Mouse (Mus musculus) CH12.LX (cell line): ENCODE data around the gene D130052B06Rik. TPM values are rescaled to one million over a fixed set of nuclear protein-coding genes. Genes with fewer than 3 reads are reported as not detected.

Experiments
- DNase-seq: peaks from one replicate; pipeline ENCODE4 v3.0.0-alpha.2; 2013; ENCODE audit errors: extremely low read depth
- H3K27ac ChIP-seq: 2 replicates; pipeline ENCODE4 v1.5.1; 2012; ENCODE audit warnings: low read depth, mild to moderate bottlenecking, control low read depth, moderate library complexity; ENCODE audit not compliant: insufficient read depth
- H3K27me3 ChIP-seq: replicated peaks from 2 replicates; pipeline ENCODE3; 2012; ENCODE audit warnings: inconsistent platforms
- H3K36me3 ChIP-seq, 2 experiments: replicated peaks in 1 of 2; 2 replicates each; pipeline versions ENCODE3 to v1.6.1; 2012; ENCODE audit warnings: inconsistent platforms in 1 of 2, low read length in 1 of 2, mild to moderate bottlenecking in 1 of 2, mixed read lengths in 1 of 2, moderate library complexity in 1 of 2; ENCODE audit not compliant: control insufficient read depth in 1 of 2, insufficient read depth in 1 of 2
- H3K4me1 ChIP-seq, 2 experiments: 2 replicates each; pipeline ENCODE4 v1.6.1; 2012; ENCODE audit warnings: inconsistent platforms in 1 of 2, moderate library complexity in 1 of 2; ENCODE audit not compliant: insufficient read depth in 2 of 2, control insufficient read depth in 1 of 2
- H3K4me2 ChIP-seq: 2 replicates; pipeline ENCODE4 v1.6.1; 2012; ENCODE audit warnings: low read depth, mild to moderate bottlenecking, control low read depth; ENCODE audit not compliant: poor library complexity, insufficient read depth, severe bottlenecking
- H3K4me3 ChIP-seq, 3 experiments: fragments of 150-350 bp in 1 of 3; sonication (generic) in 1 of 3; replicated peaks in 1 of 3; 2 replicates each; pipeline versions ENCODE3 to v1.5.1; 2011 to 2012; ENCODE audit warnings: low read depth in 2 of 3, low read length in 2 of 3, mild to moderate bottlenecking in 2 of 3, moderate library complexity in 2 of 3, control low read depth in 1 of 3, improper control_type of control experiment in 1 of 3, inconsistent platforms in 1 of 3, mixed read lengths in 1 of 3; ENCODE audit not compliant: poor library complexity in 1 of 3
- H3K79me2 ChIP-seq: replicated peaks from 2 replicates; pipeline ENCODE4 v1.6.1; 2012; ENCODE audit warnings: mild to moderate bottlenecking, moderate library complexity; ENCODE audit not compliant: control insufficient read depth, poor library complexity, insufficient read depth, severe bottlenecking; ENCODE audit errors: extremely low read depth
- H3K9ac ChIP-seq: 2 replicates; pipeline ENCODE4 v1.6.1; 2012; ENCODE audit warnings: low read depth, mild to moderate bottlenecking, control low read depth, moderate library complexity; ENCODE audit not compliant: insufficient read depth
- H3K9me3 ChIP-seq: replicated peaks from 2 replicates; pipeline ENCODE3; 2012; ENCODE audit warnings: low read length, inconsistent platforms, mixed read lengths
- CHD1 ChIP-seq: IDR thresholded peaks from 2 replicates; pipeline ENCODE4 v1.6.1; 2012; ENCODE audit warnings: low read depth, low read length, improper control_type of control experiment, inconsistent platforms
- CHD2 ChIP-seq: IDR thresholded peaks from 2 replicates; pipeline ENCODE4 v1.6.1; 2011; ENCODE audit warnings: low read length, improper control_type of control experiment
- CTCF ChIP-seq, 2 experiments: IDR thresholded peaks in 1 of 2; conservative IDR thresholded peaks in 1 of 2; 2 replicates each; pipeline ENCODE4 v1.5.1; 2011 to 2012; ENCODE audit warnings: low read depth in 2 of 2, low read length in 2 of 2, improper control_type of control experiment in 1 of 2, inconsistent platforms in 1 of 2, mild to moderate bottlenecking in 1 of 2, moderate library complexity in 1 of 2
- E2F4 ChIP-seq: IDR thresholded peaks from 2 replicates; pipeline ENCODE4 v1.6.1; 2011; ENCODE audit warnings: low read depth, low read length, improper control_type of control experiment; ENCODE audit not compliant: insufficient replicate concordance
- GABPA ChIP-seq: IDR thresholded peaks from 2 replicates; pipeline ENCODE4 v1.6.1; 2012; ENCODE audit warnings: low read depth, low read length, improper control_type of control experiment, inconsistent platforms; ENCODE audit not compliant: insufficient replicate concordance
- IRF4 ChIP-seq: IDR thresholded peaks from 2 replicates; pipeline ENCODE4 v1.6.1; 2014; ENCODE audit warnings: low read depth, mild to moderate bottlenecking, inconsistent platforms, low read length, improper control_type of control experiment
- JUN ChIP-seq: IDR thresholded peaks from 2 replicates; pipeline ENCODE4 v1.6.1; 2011; ENCODE audit warnings: low read depth, mild to moderate bottlenecking, low read length, improper control_type of control experiment, moderate library complexity; ENCODE audit not compliant: insufficient read depth
- JUND ChIP-seq: conservative IDR thresholded peaks from 2 replicates; pipeline ENCODE4 v1.6.1; 2011; ENCODE audit warnings: low read depth, low read length, improper control_type of control experiment
- KAT2A ChIP-seq: IDR thresholded peaks from 2 replicates; pipeline ENCODE4 v1.6.1; 2012; ENCODE audit warnings: low read length, improper control_type of control experiment, inconsistent platforms; ENCODE audit not compliant: insufficient replicate concordance
- MAFK ChIP-seq: IDR thresholded peaks from 2 replicates; pipeline ENCODE4 v1.6.1; 2011; ENCODE audit warnings: low read length, improper control_type of control experiment; ENCODE audit not compliant: insufficient replicate concordance
- MAZ ChIP-seq: IDR thresholded peaks from 2 replicates; pipeline ENCODE4 v1.6.1; 2012; ENCODE audit warnings: low read depth, mild to moderate bottlenecking, inconsistent platforms, low read length, improper control_type of control experiment, moderate library complexity
- MEF2A ChIP-seq: IDR thresholded peaks from 2 replicates; pipeline ENCODE4 v1.6.1; 2014; ENCODE audit warnings: low read depth, mild to moderate bottlenecking, inconsistent platforms, low read length, improper control_type of control experiment, borderline replicate concordance
- MXI1 ChIP-seq: IDR thresholded peaks from 2 replicates; pipeline ENCODE4 v1.6.1; 2011; ENCODE audit warnings: mild to moderate bottlenecking, low read depth, low read length, improper control_type of control experiment
- MYC ChIP-seq: IDR thresholded peaks from 2 replicates; pipeline ENCODE4 v1.6.1; 2011; ENCODE audit warnings: low read depth, mild to moderate bottlenecking, improper control_type of control experiment, low read length
- NRF1 ChIP-seq: IDR thresholded peaks from 2 replicates; pipeline ENCODE4 v1.6.1; 2014; ENCODE audit warnings: low read depth, mild to moderate bottlenecking, inconsistent platforms, low read length, improper control_type of control experiment, moderate library complexity
- RCOR1 ChIP-seq: conservative IDR thresholded peaks from 2 replicates; pipeline ENCODE4 v1.6.1; 2012; ENCODE audit warnings: low read depth, mild to moderate bottlenecking, inconsistent platforms, low read length, improper control_type of control experiment
- SMC3 ChIP-seq: IDR thresholded peaks from 2 replicates; pipeline ENCODE4 v1.6.1; 2011; ENCODE audit warnings: low read depth, low read length, improper control_type of control experiment
- TBP ChIP-seq: conservative IDR thresholded peaks from 2 replicates; pipeline ENCODE4 v1.6.1; 2011; ENCODE audit warnings: low read depth, low read length, improper control_type of control experiment
- UBTF ChIP-seq: IDR thresholded peaks from 2 replicates; pipeline ENCODE4 v1.6.1; 2012; ENCODE audit warnings: low read depth, mild to moderate bottlenecking, inconsistent platforms, low read length, improper control_type of control experiment, moderate library complexity
- ZNF384 ChIP-seq: IDR thresholded peaks from 2 replicates; pipeline ENCODE4 v1.6.1; 2012; ENCODE audit warnings: low read depth, low read length, improper control_type of control experiment, inconsistent platforms
- dilution Hi-C: fragments of 300-500 bp; cut with MboI; formaldehyde crosslinking; loops from 2 replicates; pipeline ENCODE4 v1.14.3; 2020; ENCODE audit warnings: low sequenced_read_pairs; ENCODE audit not compliant: extremely low pct_unique_long_range_greater_than_20kb, extremely low pct_ligation_motif_present
- in situ Hi-C: fragments of 300-500 bp; cut with MboI; formaldehyde crosslinking; loops from 3 replicates; pipeline ENCODE4 v1.14.3; 2019; ENCODE audit warnings: low sequenced_read_pairs, low pct_ligation_motif_present, low pct_unique_long_range_greater_than_20kb, mixed read lengths
- polyA plus RNA-seq: library from polyadenylated mRNA; unstranded; fragments of >175 nt; gene quantifications from 2 replicates; pipeline ENCODE4 v1.2.1, GENCODE M21; 2012; ENCODE audit warnings: low read depth; ENCODE audit not compliant: insufficient read length
- total RNA-seq, 2 experiments: library from RNA; depleted of rRNA; stranded (reverse); fragments of 300-350 nt in 1 of 2; fragments of >200 nt in 1 of 2; gene quantifications; 2 replicates each; pipeline ENCODE4 v1.2.3; 2012 to 2014

The D130052B06Rik gene
- total and polyA plus RNA-seq, 3 experiments = not detected

DNA sequence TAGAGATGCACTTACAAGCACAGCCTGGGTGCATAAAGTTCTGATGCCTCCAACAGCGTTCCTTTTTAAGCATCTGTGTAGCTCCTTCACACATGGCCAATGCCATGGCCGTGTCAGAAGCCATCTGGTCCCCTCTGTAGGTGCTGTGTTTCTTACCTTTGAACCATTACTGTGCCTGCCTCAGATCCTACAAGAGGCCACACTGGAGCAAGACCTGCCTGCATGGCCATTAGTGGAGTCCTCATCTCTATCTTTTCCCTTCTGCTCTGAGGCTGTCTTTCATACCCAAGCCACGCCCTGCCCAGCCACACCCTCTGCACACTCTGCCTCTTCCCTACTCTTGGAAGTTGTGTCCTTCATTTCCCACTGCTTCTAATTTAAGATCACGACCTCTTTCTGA is 6.3 kb upstream of the D130052B06Rik start:
- peaks cover 5% of the 10 kb centered on the region for H3K27me3 ChIP-seq

GRCm38 (mm10) chr11:33596655-33597054 is 2.4 kb upstream of the D130052B06Rik start:
- H3K4me3 ChIP-seq = no peak overlapping the region
- H3K4me2 ChIP-seq = no peak overlapping the region
- H3K79me2 ChIP-seq = no peaks in the 10 kb centered on the region
- H3K9ac ChIP-seq = no peak overlapping the region
- dilution Hi-C loops (no loop called here), in situ Hi-C loops (no loop called here)
- peaks cover 32% of the 10 kb centered on the region for H3K27me3 ChIP-seq
- TF ChIP-seq ZNF384 = no peak
- no peak for TF ChIP-seq MAZ
- no peak for TF ChIP-seq JUN
- TF ChIP-seq IRF4 = no peak
- no peak for TF ChIP-seq CHD2
- TF ChIP-seq RCOR1 = no peak
- no peak for TF ChIP-seq UBTF
- no peak for TF ChIP-seq MEF2A
- TF ChIP-seq KAT2A = no peak
- no peak for TF ChIP-seq E2F4
- no peak for TF ChIP-seq GABPA
- TF ChIP-seq MAFK = no peak
- TF ChIP-seq CHD1 = no peak
- TF ChIP-seq TBP = no peak
- TF ChIP-seq JUND = no peak
- no peak for TF ChIP-seq SMC3
- no peak for TF ChIP-seq MXI1
- TF ChIP-seq NRF1 = no peak
- H3K27ac ChIP-seq = no peak overlapping the region
- H3K9me3 ChIP-seq = no peaks in the 10 kb centered on the region
- no peaks in the 10 kb centered on the region; a peak in 1 of 4 replicates for H3K4me1 ChIP-seq
- DNase-seq = no peak
- no peaks in the 10 kb centered on the region for H3K36me3 ChIP-seq

More for the DNA sequence above, 6.3 kb upstream of the D130052B06Rik start:
- TF ChIP-seq MYC = no peak
- no peak for TF ChIP-seq CTCF (conservative IDR thresholded peaks at IDR 0.05 in 1 of 2, IDR thresholded peaks at IDR 0.05 in 1 of 2; ENCODE audit: low read depth in 2 of 2, low read length in 2 of 2)
- TF ChIP-seq MXI1 = no peak
- no peak for TF ChIP-seq IRF4
- dilution Hi-C loops (no loop called here), in situ Hi-C loops (no loop called here)
- no peak overlapping the region for H3K4me3 ChIP-seq
- no peaks in the 10 kb centered on the region for H3K79me2 ChIP-seq
- H3K9ac ChIP-seq = no peak overlapping the region
- no peak overlapping the region for H3K27ac ChIP-seq
- H3K9me3 ChIP-seq = no peaks in the 10 kb centered on the region
- no peaks in the 10 kb centered on the region for H3K36me3 ChIP-seq
- no peak for DNase-seq
- H3K4me1 ChIP-seq = no peaks in the 10 kb centered on the region; a peak in 1 of 4 replicates
- no peak overlapping the region for H3K4me2 ChIP-seq
